Mouse (Mus musculus): ENCODE measurements at regions not wholly inside any gene's neighbourhood (a gene's known extent, or its start where the extent isn't known, plus 50 kb on each side); places are given as distances from the start of the nearest gene placed in this dataset.

DNA sequence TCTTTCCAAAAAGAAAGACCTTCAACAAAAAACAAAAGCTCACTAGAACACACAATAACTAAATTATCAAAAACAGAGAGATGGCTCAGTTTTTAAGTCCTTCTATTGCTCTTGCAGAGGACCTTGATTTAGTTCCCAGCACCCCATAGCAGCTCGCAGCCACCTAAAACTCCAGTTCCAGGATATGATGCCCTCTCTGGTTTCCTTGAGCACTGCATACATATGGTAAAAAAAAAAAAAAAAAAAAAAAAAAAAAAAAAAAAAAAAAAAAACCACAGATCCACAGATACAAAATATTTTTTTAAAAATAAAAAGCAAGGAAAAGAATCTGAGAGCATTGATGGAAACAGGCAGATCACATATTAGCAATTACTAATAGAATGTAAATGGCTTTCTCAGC, 113.2 kb upstream of the Vstm2b start:
- no peak for DNase-seq

DNA sequence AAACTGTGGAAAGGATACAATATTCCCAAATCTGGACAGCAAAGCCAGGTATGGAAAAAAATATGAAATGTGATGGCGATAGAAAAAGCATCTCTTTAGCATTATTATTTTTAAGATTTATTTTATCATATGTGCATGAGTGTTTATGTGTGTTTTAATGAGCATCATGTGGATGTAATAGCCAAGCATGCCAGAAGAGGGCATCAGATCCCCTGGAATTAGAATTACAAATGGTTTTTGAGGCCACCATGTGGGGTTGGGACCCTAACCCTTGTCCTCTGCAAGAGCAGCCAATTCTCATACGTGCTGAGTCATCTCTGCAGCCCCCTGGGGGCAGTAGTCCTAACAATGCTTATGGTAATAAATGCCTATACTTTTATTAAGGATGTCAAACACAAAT, 111.4 kb upstream of the Vstm2b start:
- no peak for DNase-seq

- DNase-seq: no peak
Observed at GRCm38 (mm10) chr7:40788486-40788885, 109.6 kb upstream of the Vstm2b start.

- DNase-seq: no peak
Observed at GRCm38 (mm10) chr7:40794458-40795207, 103.5 kb upstream of the Vstm2b start.

DNA sequence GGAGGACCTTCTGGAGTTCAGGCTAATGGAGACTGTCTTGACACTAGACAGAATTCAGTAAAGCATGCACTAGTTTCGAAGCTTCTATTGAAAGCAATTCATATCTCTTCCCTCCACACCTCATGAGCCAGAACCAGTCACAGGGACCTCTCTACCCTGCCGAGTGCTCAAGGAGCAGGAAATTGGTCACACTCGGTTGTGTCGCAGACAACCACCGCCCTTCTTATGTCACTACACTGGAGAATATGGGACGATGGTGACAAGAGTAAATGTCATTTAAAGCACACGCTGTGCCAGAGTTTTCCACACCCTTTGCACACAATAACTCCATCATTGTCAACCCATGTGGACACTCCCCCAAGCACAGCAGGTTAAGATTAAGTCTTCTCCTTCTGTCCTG, 98.3 kb upstream of the Vstm2b start:
- DNase-seq: no peak

DNA sequence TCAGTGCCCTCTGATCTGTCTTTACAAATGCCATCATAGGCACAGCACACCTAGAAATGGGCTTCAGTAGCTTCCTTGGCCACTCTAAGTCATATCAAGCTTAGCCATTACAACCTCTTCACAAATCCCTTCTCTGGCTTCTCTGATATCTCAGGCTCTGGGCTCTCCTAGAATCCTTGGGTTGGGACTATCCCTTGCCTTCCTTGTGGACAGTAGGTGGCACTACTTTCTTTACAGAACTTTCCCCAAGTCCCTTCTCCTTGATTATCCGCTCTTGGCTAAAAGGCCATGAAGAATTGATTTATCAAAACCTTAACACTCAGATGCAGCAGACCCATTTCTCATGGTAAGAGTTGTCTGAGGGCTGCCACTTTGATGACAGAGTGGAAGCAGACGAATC, 96.8 kb upstream of the Vstm2b start:
- no peak for DNase-seq

- no peak for DNase-seq
Observed at GRCm38 (mm10) chr7:40805211-40805610, 92.9 kb upstream of the Vstm2b start.

DNA sequence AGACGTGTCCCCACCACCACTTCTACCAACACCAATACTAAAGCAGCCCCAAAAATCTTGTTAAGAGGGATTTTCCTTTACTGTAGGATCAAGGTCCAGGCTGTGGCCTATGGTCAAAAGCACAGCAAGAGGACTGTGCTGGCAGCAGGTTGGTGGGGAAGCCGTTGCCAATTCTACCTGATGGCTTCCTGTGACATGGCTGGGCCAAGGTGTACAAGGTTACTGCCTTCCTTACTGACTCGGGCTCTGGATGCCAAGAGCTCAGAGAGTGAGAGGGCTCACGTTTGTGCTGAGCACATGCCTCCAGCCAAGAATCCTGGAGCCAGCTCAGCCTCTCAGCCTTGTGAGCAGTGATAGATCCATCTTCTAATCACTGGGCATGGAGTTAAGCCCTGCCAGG, 92.3 kb upstream of the Vstm2b start:
- no peak for DNase-seq

DNA sequence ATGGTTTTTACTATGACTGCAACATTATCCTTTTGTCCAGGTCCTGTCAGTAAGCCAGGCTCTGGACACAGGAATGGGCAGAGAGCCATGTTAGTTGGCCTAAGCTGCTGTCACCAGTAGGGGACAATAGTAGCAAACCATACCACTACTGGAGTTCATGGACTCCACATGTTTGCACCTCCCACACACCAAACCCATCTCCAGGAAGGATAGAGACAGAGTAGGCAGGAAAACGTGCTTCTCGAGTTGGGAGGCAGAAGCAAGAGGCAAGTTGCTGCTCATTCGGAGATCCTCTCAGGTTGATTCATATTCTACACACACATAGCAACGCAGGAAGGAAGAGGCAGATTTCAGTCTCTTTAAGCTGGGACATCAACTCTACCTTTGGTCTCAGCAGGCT, 85.2 kb upstream of the Vstm2b start:
- DNase-seq: no peak

DNA sequence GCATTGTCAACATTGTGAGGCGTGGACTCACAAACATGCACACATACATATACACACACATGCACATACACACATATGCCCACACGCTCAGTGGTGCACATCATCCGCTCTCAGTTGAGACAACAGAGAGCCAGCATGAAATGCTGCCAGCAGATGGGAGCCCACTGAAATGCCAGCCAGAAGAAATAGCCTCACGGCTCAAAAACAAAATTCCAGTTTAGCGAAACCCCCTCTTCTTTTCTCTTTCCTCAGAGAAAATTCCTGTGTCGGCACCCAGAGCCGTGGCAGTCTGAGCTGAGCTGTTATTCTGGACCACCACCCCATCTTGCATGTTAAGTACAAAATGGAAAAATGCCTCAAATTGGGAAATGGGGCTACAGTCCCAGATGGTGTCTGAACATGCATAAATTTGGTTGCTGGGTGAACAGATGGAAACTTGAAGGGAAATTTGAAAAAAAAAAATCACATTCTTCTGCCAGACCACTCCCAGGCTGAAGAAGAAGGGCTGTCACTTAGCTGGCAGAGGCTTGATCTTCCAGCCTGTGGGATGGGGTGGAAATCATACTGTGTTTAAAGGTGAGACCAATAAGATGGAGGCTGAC, 72.9 kb upstream of the Vstm2b start:
- no peak for DNase-seq

- DNase-seq: no peak
Observed at GRCm38 (mm10) chr7:40829526-40829925, 68.6 kb upstream of the Vstm2b start.

GRCm38 (mm10) chr7:40831583-40831982, 66.5 kb upstream of the Vstm2b start:
- no peak for DNase-seq

DNA sequence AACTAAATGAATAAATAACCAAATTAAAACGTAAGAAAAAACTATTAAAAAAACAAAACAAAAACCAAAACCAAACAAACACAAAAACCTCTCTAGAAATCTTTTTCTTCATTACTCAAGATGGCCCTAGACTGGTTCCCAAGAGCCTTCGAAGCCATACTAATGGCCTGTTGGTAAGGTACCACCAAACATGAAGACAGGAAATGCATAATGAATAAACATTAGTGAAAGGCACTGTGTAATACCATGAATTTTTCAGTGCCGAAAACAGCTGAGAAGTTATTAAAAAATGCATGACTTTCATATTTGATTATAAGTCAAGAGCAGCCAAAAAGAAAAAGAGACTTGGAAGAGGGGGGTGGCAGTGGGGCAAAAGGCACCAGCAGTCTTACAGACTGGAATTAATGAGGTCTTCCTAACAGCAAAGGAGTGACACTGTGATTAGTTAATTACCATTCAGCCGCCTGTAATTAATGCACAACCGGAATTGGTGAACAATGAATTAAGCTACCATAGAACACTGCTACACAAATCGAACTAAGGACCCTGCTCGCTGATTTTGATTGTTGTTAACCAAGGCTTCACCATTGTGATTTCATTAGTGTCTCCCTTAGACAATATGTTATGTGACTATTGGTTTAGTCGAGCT, 55.7 kb upstream of the Vstm2b start:
- no peak for DNase-seq

DNA sequence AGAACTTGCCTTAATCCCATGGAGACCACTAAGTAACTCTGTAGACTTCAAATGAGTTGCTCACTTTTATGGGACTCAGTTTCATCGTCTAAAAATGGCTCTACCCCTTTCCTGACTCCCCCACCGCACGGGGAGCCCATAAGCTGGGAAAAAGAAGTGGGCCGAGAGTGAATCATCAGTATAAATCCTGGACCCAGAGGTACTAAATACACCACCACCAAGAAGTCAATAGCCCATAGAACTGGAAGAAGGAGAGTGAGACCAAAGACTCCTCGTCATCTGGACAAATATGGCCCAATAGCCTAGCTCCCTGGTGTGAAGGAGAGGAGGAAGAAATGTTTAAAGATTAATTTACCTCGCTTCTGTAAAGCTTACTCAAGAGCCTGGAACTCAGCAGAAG, 51.6 kb upstream of the Vstm2b start:
- DNase-seq: no peak

Measured in kidney, adult 11 months (tissue).